Mouse (Mus musculus): ENCODE results near the gene Zfp692. TPM values are rescaled to one million over a fixed set of nuclear protein-coding genes. Genes with fewer than 3 reads are reported as not detected.

The Zfp692 gene
- polyA plus RNA-seq, 1 experiment from 2014 or later, result 31.4 TPM

- Histone ChIP-seq H3K27ac (no peak overlapping the region), H3K9me3 (no peaks in the 10 kb centered on the region), H3K4me1 (no peaks in the 10 kb centered on the region), H3K4me3 (no peak overlapping the region), H3K9ac (no peak overlapping the region), H3K4me2 (no peak overlapping the region), H3K27me3 (no peaks in the 10 kb centered on the region), H3K36me3 (peaks cover 58% of the 10 kb centered on the region)
- no peak for ATAC-seq (ENCODE audit: insufficient number of reproducible peaks, insufficient read depth, low FRiP score, low TSS enrichment, low read depth)
- WGBS, result 82% methylated on average over 6 of the region's 6 CpGs
Observed at GRCm38 (mm10) chr11:58314069-58314468, 7.2 kb downstream of the Zfp692 start.

- no peak for ATAC-seq (ENCODE audit: insufficient number of reproducible peaks, insufficient read depth, low FRiP score, low TSS enrichment, low read depth)
- H3K36me3 ChIP-seq, result peaks cover 59% of the 10 kb centered on the region
- no peaks in the 10 kb centered on the region for H3K9me3 ChIP-seq
- WGBS, result 91% methylated on average over 5 of the region's 5 CpGs
- H3K4me3 ChIP-seq, result no peak overlapping the region
- H3K27me3 ChIP-seq, result no peaks in the 10 kb centered on the region
- no peaks in the 10 kb centered on the region for H3K4me1 ChIP-seq
- no peak overlapping the region for H3K9ac ChIP-seq
- H3K27ac ChIP-seq, result no peak overlapping the region
- H3K4me2 ChIP-seq, result no peak overlapping the region
Observed at GRCm38 (mm10) chr11:58315536-58316168, 8.8 kb downstream of the Zfp692 start.

- no peaks in the 10 kb centered on the region for H3K9me3 ChIP-seq
- 86% methylated on average over 17 of the region's 17 CpGs for WGBS
- no peak overlapping the region for H3K4me3 ChIP-seq
- peaks cover 56% of the 10 kb centered on the region for H3K36me3 ChIP-seq
- no peak overlapping the region for H3K9ac ChIP-seq
- ATAC-seq (ENCODE audit: insufficient number of reproducible peaks, insufficient read depth, low FRiP score, low TSS enrichment, low read depth), result 0 out of 2 replicates have a peak, but pooled peaks have one; percentile 34
- no peak overlapping the region for H3K27ac ChIP-seq
- H3K4me1 ChIP-seq, result peaks cover under 1% of the 10 kb centered on the region; the same call in 1 of the 2 replicates
- no peak overlapping the region for H3K4me2 ChIP-seq
- H3K27me3 ChIP-seq, result no peaks in the 10 kb centered on the region
Observed at GRCm38 (mm10) chr11:58316344-58316743, 9.5 kb downstream of the Zfp692 start.

GRCm38 (mm10) chr11:58316768-58317390 is 10.0 kb downstream of the Zfp692 start:
- H3K4me2 ChIP-seq, result no peak overlapping the region
- H3K9ac ChIP-seq, result no peak overlapping the region
- H3K9me3 ChIP-seq, result no peaks in the 10 kb centered on the region
- 0 out of 2 replicates have a peak, but pooled peaks have one; percentile 56 for ATAC-seq (ENCODE audit: insufficient number of reproducible peaks, insufficient read depth, low FRiP score, low TSS enrichment, low read depth)
- H3K27me3 ChIP-seq, result no peaks in the 10 kb centered on the region
- no peak overlapping the region for H3K27ac ChIP-seq
- WGBS, result 73% methylated on average over 28 of the region's 28 CpGs
- peaks cover 6% of the 10 kb centered on the region for H3K4me1 ChIP-seq
- no peak overlapping the region for H3K4me3 ChIP-seq
- peaks cover 52% of the 10 kb centered on the region for H3K36me3 ChIP-seq

GRCm38 (mm10) chr11:58322824-58323569 is 16.1 kb downstream of the Zfp692 start:
- WGBS, result under 1% methylated on average over 60 of the region's 63 CpGs
- peaks cover 30% of the 10 kb centered on the region for H3K36me3 ChIP-seq
- peaks cover 20% of the 10 kb centered on the region for H3K4me1 ChIP-seq

GRCm38 (mm10) chr11:58323570-58324340 is 16.9 kb downstream of the Zfp692 start:
- WGBS, result 11% methylated on average over 24 of the region's 24 CpGs
- H3K27ac ChIP-seq, result peak overlapping the region; percentile 98
- no peaks in the 10 kb centered on the region for H3K9me3 ChIP-seq
- peak overlapping the region; percentile 89 for H3K9ac ChIP-seq
- H3K4me3 ChIP-seq, result peak overlapping the region; percentile 86
- H3K27me3 ChIP-seq, result no peaks in the 10 kb centered on the region
- peak overlapping the region; percentile 88 for H3K4me2 ChIP-seq
- H3K36me3 ChIP-seq, result peaks cover 23% of the 10 kb centered on the region
- ATAC-seq (ENCODE audit: insufficient number of reproducible peaks, insufficient read depth, low FRiP score, low TSS enrichment, low read depth), result 0 out of 2 replicates have a peak, but pooled peaks have one; percentile 7
- H3K4me1 ChIP-seq, result peaks cover 23% of the 10 kb centered on the region

More at GRCm38 (mm10) chr11:58322824-58323569, 16.1 kb downstream of the Zfp692 start:
- Histone ChIP-seq H3K4me2 (peak overlapping the region; percentile 88), H3K9me3 (no peaks in the 10 kb centered on the region), H3K27ac (peak overlapping the region; percentile 98), H3K27me3 (no peaks in the 10 kb centered on the region), H3K9ac (peak overlapping the region; percentile 89), H3K4me3 (peak overlapping the region; percentile 86)
- peak; percentile 99 for ATAC-seq (ENCODE audit: insufficient number of reproducible peaks, insufficient read depth, low FRiP score, low TSS enrichment, low read depth)

- H3K4me3 ChIP-seq, result no peak overlapping the region
- 85% methylated on average over 3 of the region's 3 CpGs for WGBS
- peaks cover 16% of the 10 kb centered on the region for H3K36me3 ChIP-seq
- H3K9ac ChIP-seq, result no peak overlapping the region
- H3K27me3 ChIP-seq, result no peaks in the 10 kb centered on the region
- H3K4me1 ChIP-seq, result peaks cover 31% of the 10 kb centered on the region
- no peak for ATAC-seq (ENCODE audit: insufficient number of reproducible peaks, insufficient read depth, low FRiP score, low TSS enrichment, low read depth)
- H3K9me3 ChIP-seq, result no peaks in the 10 kb centered on the region
- H3K27ac ChIP-seq, result no peak overlapping the region
- no peak overlapping the region for H3K4me2 ChIP-seq
Observed at GRCm38 (mm10) chr11:58324614-58325229, 17.9 kb downstream of the Zfp692 start.

- ATAC-seq (ENCODE audit: insufficient number of reproducible peaks, insufficient read depth, low FRiP score, low TSS enrichment, low read depth), result no peak
- Histone ChIP-seq H3K4me1 (peaks cover 33% of the 10 kb centered on the region), H3K27ac (no peak overlapping the region), H3K27me3 (no peaks in the 10 kb centered on the region), H3K9ac (no peak overlapping the region), H3K4me2 (no peak overlapping the region), H3K9me3 (no peaks in the 10 kb centered on the region), H3K36me3 (peaks cover 16% of the 10 kb centered on the region), H3K4me3 (no peak overlapping the region)
- 92% methylated on average over 3 of the region's 3 CpGs for WGBS
Observed at GRCm38 (mm10) chr11:58326781-58327180, 19.9 kb downstream of the Zfp692 start.

GRCm38 (mm10) chr11:58329906-58330275 is 23.0 kb downstream of the Zfp692 start:
- H3K4me1 ChIP-seq, result peaks cover 34% of the 10 kb centered on the region
- H3K9ac ChIP-seq, result peak overlapping the region; percentile 91
- WGBS, result under 1% methylated on average over 21 of the region's 21 CpGs
- ATAC-seq (ENCODE audit: insufficient number of reproducible peaks, insufficient read depth, low FRiP score, low TSS enrichment, low read depth), result no peak
- peak overlapping the region; percentile 80 for H3K27ac ChIP-seq
- peak overlapping the region; percentile 83 for H3K4me3 ChIP-seq
- no peaks in the 10 kb centered on the region for H3K9me3 ChIP-seq
- peaks cover 43% of the 10 kb centered on the region for H3K36me3 ChIP-seq
- H3K27me3 ChIP-seq, result no peaks in the 10 kb centered on the region
- H3K4me2 ChIP-seq, result peak overlapping the region; percentile 95

- WGBS, result under 1% methylated on average over 52 of the region's 52 CpGs
- Histone ChIP-seq H3K4me3 (peak within 1 kb of the TSS; percentile 83), H3K36me3 (peaks cover 44% of the 10 kb centered on the region), H3K9ac (peak within 1 kb of the TSS; percentile 91), H3K4me1 (peaks cover 34% of the 10 kb centered on the region), H3K4me2 (peak within 1 kb of the TSS; percentile 95), H3K27ac (peak within 1 kb of the TSS; percentile 80), H3K27me3 (no peaks in the 10 kb centered on the region), H3K9me3 (no peaks in the 10 kb centered on the region)
- peak; percentile 81 for ATAC-seq (ENCODE audit: insufficient number of reproducible peaks, insufficient read depth, low FRiP score, low TSS enrichment, low read depth)
Observed at GRCm38 (mm10) chr11:58330276-58331148, 23.6 kb downstream of the Zfp692 start, which contains the start of the genes Zfp672 and Sh3bp5l. Gene Zfp672 (minus strand): TSS chr11:58330339. Gene Sh3bp5l (plus strand): TSS chr11:58330724.

Data from embryonic facial prominence, embryonic 13.5 days (tissue).